Mouse (Mus musculus) erythroblast, embryonic 14.5 days (primary cell): Measurements from ENCODE around the gene Ptdss2.

Source experiments
- GATA1 ChIP-seq: IDR thresholded peaks from 2 replicates; pipeline ENCODE4 v1.6.1; 2012; ENCODE audit warnings: low read length, inconsistent platforms, mixed read lengths
- TAL1 ChIP-seq: IDR thresholded peaks from 3 replicates; pipeline ENCODE4 v1.6.1; 2012; ENCODE audit warnings: low read length, inconsistent platforms, mixed read lengths

GRCm38 (mm10) chr7:141168518-141168953 lies 46.4 kb downstream of the Ptdss2 start:
- no peak for TF ChIP-seq GATA1
- no peak for TF ChIP-seq TAL1
